19 mouse cellular contexts compared by ENCODE assay signal in genomic region chr3:145191972-145192371, GRCm38 (mm10).
"Had no signal": no experiment of that assay in that cellular context is flagged by ENCODE, and none has a peak within 500 bp of the region (broad histone marks: within the 10 kb centered on the region; RNA-seq: fewer than 3 reads in every experiment).

No protein-coding gene starts in this region.

- H3K36me3 ChIP-seq: midbrain, embryonic 10.5 days; midbrain, embryonic 12.5 days; neural tube, embryonic 13.5 days; neural tube, embryonic 15.5 days had no signal

- H3K9ac ChIP-seq: lung, embryonic 14.5 days; midbrain, embryonic 12.5 days; neural tube, embryonic 13.5 days; neural tube, embryonic 15.5 days had no signal

- DNase-seq: lung, adult 18-20 months; lung, embryonic 14.5 days; lung, postnatal 10 days; lung, postnatal 4 days; midbrain, embryonic 14.5 days; retina, postnatal 1 day; right cerebral cortex, adult 18-20 months; right cerebral cortex, postnatal 25 days; right cerebral cortex, postnatal 4 days; spleen, adult 18-20 months; thymus, adult 18-20 months; thymus, postnatal 14 days; thymus, postnatal 36 days had no signal

- H3K27ac ChIP-seq: midbrain, embryonic 10.5 days; midbrain, embryonic 12.5 days; neural tube, embryonic 13.5 days; neural tube, embryonic 15.5 days had no signal

- H3K9me3 ChIP-seq: midbrain, embryonic 10.5 days; midbrain, embryonic 12.5 days; neural tube, embryonic 13.5 days; neural tube, embryonic 15.5 days had no signal

- ATAC-seq: midbrain, embryonic 16.5 days had no signal

- H3K4me3 ChIP-seq: midbrain, embryonic 10.5 days; midbrain, embryonic 12.5 days; myocyte; neural tube, embryonic 13.5 days; neural tube, embryonic 15.5 days had no signal

- H3K4me1 ChIP-seq: midbrain, embryonic 10.5 days; midbrain, embryonic 12.5 days; neural tube, embryonic 13.5 days; neural tube, embryonic 15.5 days had no signal

- H3K27me3 ChIP-seq: midbrain, embryonic 12.5 days; neural tube, embryonic 13.5 days; neural tube, embryonic 15.5 days had no signal
